Mouse (Mus musculus): ENCODE measurements at regions not wholly inside any gene's neighbourhood (a gene's known extent, or its start where the extent isn't known, plus 50 kb on each side); places are given as distances from the start of the nearest gene placed in this dataset.

- Histone ChIP-seq H3K36me3 (replicated peaks in 1 of 2; ENCODE audit: control insufficient read depth in 1 of 2, insufficient read depth in 1 of 2, low read length in 1 of 2) (no peaks in the 10 kb centered on the region), H3K79me2 (replicated peaks; ENCODE audit: control insufficient read depth, extremely low read depth, insufficient read depth, poor library complexity, severe bottlenecking) (no peaks in the 10 kb centered on the region), H3K9me3 (replicated peaks; ENCODE audit: low read length) (peaks cover 89% of the 10 kb centered on the region), H3K4me2 (ENCODE audit: insufficient read depth, low read depth, poor library complexity, severe bottlenecking) (no peak overlapping the region), H3K27ac (ENCODE audit: insufficient read depth, low read depth) (no peak overlapping the region), H3K9ac (ENCODE audit: insufficient read depth, low read depth) (no peak overlapping the region), H3K27me3 (replicated peaks) (no peaks in the 10 kb centered on the region), H3K4me1 (ENCODE audit: control insufficient read depth in 1 of 2, insufficient read depth in 2 of 2) (no peaks in the 10 kb centered on the region), H3K4me3 (replicated peaks in 1 of 3; ENCODE audit: low read depth in 2 of 3, low read length in 2 of 3, poor library complexity in 1 of 3) (no peak overlapping the region)
- no peak for TF ChIP-seq JUN (IDR thresholded peaks at IDR 0.05; ENCODE audit: insufficient read depth, low read depth, low read length)
- TF ChIP-seq KAT2A (IDR thresholded peaks at IDR 0.05; ENCODE audit: insufficient replicate concordance, low read length): no peak
- no peak for TF ChIP-seq ELF1 (IDR thresholded peaks at IDR 0.05; ENCODE audit: low read depth, low read length)
- no peak for TF ChIP-seq BHLHE40 (IDR thresholded peaks at IDR 0.05; ENCODE audit: low read depth, low read length)
- TF ChIP-seq CTCF (conservative IDR thresholded peaks at IDR 0.05 in 1 of 2, IDR thresholded peaks at IDR 0.05 in 1 of 2; ENCODE audit: low read depth in 2 of 2, low read length in 2 of 2): no peak
- TF ChIP-seq ZMIZ1 (IDR thresholded peaks at IDR 0.05; ENCODE audit: low read depth, low read length): no peak
- no peak for TF ChIP-seq HCFC1 (IDR thresholded peaks at IDR 0.05; ENCODE audit: low read depth, low read length)
- TF ChIP-seq TCF12 (IDR thresholded peaks at IDR 0.05; ENCODE audit: low read depth, low read length): no peak
- TF ChIP-seq RAD21 (IDR thresholded peaks at IDR 0.05; ENCODE audit: low read depth, low read length): no peak
- dilution Hi-C loops (cut with MboI; ENCODE audit: extremely low pct_ligation_motif_present, extremely low pct_unique_long_range_greater_than_20kb, low sequenced_read_pairs) (no loop called here), in situ Hi-C loops (cut with MboI; ENCODE audit: low pct_ligation_motif_present, low pct_unique_long_range_greater_than_20kb, low sequenced_read_pairs) (no loop called here)
- no peak for DNase-seq (ENCODE audit: extremely low read depth)
Measured at GRCm38 (mm10) chr2:178850769-178851168, 420.4 kb downstream of the Cdh26 start.

- no peak overlapping the region for H3K4me2 ChIP-seq (ENCODE audit: insufficient read depth, low read depth, poor library complexity, severe bottlenecking)
- DNase-seq (ENCODE audit: extremely low read depth): no peak
- no peaks in the 10 kb centered on the region for H3K27me3 ChIP-seq (replicated peaks)
- H3K4me1 ChIP-seq (ENCODE audit: control insufficient read depth in 1 of 2, insufficient read depth in 2 of 2): no peaks in the 10 kb centered on the region
- H3K27ac ChIP-seq (ENCODE audit: insufficient read depth, low read depth): no peak overlapping the region
- in situ Hi-C loops (cut with MboI; ENCODE audit: low pct_ligation_motif_present, low pct_unique_long_range_greater_than_20kb, low sequenced_read_pairs): no loop called here
- no peak for TF ChIP-seq MEF2A (IDR thresholded peaks at IDR 0.05; ENCODE audit: borderline replicate concordance, low read depth, low read length)
- TF ChIP-seq SMC3 (IDR thresholded peaks at IDR 0.05; ENCODE audit: low read depth, low read length): no peak
- TF ChIP-seq MAFK (IDR thresholded peaks at IDR 0.05; ENCODE audit: insufficient replicate concordance, low read length): no peak
- no peak for TF ChIP-seq CTCF (conservative IDR thresholded peaks at IDR 0.05 in 1 of 2, IDR thresholded peaks at IDR 0.05 in 1 of 2; ENCODE audit: low read depth in 2 of 2, low read length in 2 of 2)
- dilution Hi-C loops (cut with MboI; ENCODE audit: extremely low pct_ligation_motif_present, extremely low pct_unique_long_range_greater_than_20kb, low sequenced_read_pairs): no loop called here
- no peaks in the 10 kb centered on the region for H3K79me2 ChIP-seq (replicated peaks; ENCODE audit: control insufficient read depth, extremely low read depth, insufficient read depth, poor library complexity, severe bottlenecking)
- no peak overlapping the region for H3K4me3 ChIP-seq (replicated peaks in 1 of 3; ENCODE audit: low read depth in 2 of 3, low read length in 2 of 3, poor library complexity in 1 of 3)
- H3K36me3 ChIP-seq (replicated peaks in 1 of 2; ENCODE audit: control insufficient read depth in 1 of 2, insufficient read depth in 1 of 2, low read length in 1 of 2): no peaks in the 10 kb centered on the region
- no peak overlapping the region for H3K9ac ChIP-seq (ENCODE audit: insufficient read depth, low read depth)
- peaks cover 92% of the 10 kb centered on the region for H3K9me3 ChIP-seq (replicated peaks; ENCODE audit: low read length)
Measured at GRCm38 (mm10) chr2:178854012-178854411, 423.7 kb downstream of the Cdh26 start.

- Histone ChIP-seq H3K27me3 (replicated peaks) (no peaks in the 10 kb centered on the region), H3K4me1 (ENCODE audit: control insufficient read depth in 1 of 2, insufficient read depth in 2 of 2) (no peaks in the 10 kb centered on the region), H3K27ac (ENCODE audit: insufficient read depth, low read depth) (no peak overlapping the region), H3K4me3 (replicated peaks in 1 of 3; ENCODE audit: low read depth in 2 of 3, low read length in 2 of 3, poor library complexity in 1 of 3) (no peak overlapping the region), H3K9ac (ENCODE audit: insufficient read depth, low read depth) (no peak overlapping the region), H3K36me3 (replicated peaks in 1 of 2; ENCODE audit: control insufficient read depth in 1 of 2, insufficient read depth in 1 of 2, low read length in 1 of 2) (no peaks in the 10 kb centered on the region), H3K9me3 (replicated peaks; ENCODE audit: low read length) (peaks cover 92% of the 10 kb centered on the region), H3K4me2 (ENCODE audit: insufficient read depth, low read depth, poor library complexity, severe bottlenecking) (no peak overlapping the region), H3K79me2 (replicated peaks; ENCODE audit: control insufficient read depth, extremely low read depth, insufficient read depth, poor library complexity, severe bottlenecking) (no peaks in the 10 kb centered on the region)
- TF ChIP-seq IRF4 (IDR thresholded peaks at IDR 0.05; ENCODE audit: low read depth, low read length) (no peak), MXI1 (IDR thresholded peaks at IDR 0.05; ENCODE audit: low read depth, low read length) (no peak)
- in situ Hi-C loops (cut with MboI; ENCODE audit: low pct_ligation_motif_present, low pct_unique_long_range_greater_than_20kb, low sequenced_read_pairs) (no loop called here), dilution Hi-C loops (cut with MboI; ENCODE audit: extremely low pct_ligation_motif_present, extremely low pct_unique_long_range_greater_than_20kb, low sequenced_read_pairs) (no loop called here)
- no peak for DNase-seq (ENCODE audit: extremely low read depth)
Measured at GRCm38 (mm10) chr2:178854760-178855159, 424.4 kb downstream of the Cdh26 start.
